Mouse (Mus musculus) cerebellum, postnatal 10 days (tissue): Measurements from ENCODE around the gene Pcif1.

Experiments used
- DNase-seq, 2 experiments: peaks; one replicate each; pipeline ENCODE4 v3.0.0; 2021; ENCODE audit warnings: mixed read lengths in 2 of 2

Gene Pcif1

DNA sequence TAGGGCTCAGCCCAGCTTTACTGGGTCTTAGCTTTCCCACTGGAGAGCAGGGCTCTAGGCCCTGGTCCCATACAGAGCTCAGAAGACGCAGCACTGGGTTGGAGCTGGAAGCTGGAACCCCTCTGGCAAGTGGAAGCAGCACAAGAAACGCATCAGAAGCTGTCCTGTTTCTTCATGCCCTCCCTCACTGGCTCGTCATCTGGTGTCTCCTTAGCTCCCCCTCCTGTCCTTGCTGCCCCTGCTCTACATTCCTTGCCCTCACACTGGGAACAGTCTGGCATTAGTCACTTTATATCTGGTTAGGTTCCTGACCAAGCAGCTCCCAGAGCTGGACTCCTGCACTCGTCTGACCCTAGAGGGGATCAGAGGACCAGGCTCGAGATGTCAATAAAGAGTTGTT lies 14.9 kb downstream of the Pcif1 start:
- peak; percentile 47 to 57 for DNase-seq

- peak in 1 of 2 experiments; percentile 37 for DNase-seq
Measured at GRCm38 (mm10) chr2:164894644-164895043, 15.5 kb downstream of the Pcif1 start.

DNA sequence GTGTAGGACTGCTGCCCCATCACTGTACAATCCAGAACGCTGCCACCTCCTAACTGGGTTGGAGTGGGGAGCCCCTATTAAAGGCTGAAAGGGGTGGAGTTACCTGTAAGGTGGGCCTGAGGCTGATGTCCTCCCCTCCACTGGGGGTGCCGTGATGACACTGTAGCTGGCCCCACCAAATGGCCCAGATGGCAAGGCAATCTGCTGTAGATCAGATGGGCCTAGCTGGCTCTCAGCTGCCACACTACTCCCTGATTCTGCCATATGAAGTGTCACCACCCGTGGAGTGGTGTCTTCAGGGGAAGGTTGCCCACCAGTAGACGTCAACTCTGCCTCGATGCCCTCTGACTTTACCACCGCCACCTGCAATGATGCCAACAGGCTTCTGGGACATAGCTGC lies 16.8 kb downstream of the Pcif1 start:
- peak; percentile 67 to 75 for DNase-seq

DNA sequence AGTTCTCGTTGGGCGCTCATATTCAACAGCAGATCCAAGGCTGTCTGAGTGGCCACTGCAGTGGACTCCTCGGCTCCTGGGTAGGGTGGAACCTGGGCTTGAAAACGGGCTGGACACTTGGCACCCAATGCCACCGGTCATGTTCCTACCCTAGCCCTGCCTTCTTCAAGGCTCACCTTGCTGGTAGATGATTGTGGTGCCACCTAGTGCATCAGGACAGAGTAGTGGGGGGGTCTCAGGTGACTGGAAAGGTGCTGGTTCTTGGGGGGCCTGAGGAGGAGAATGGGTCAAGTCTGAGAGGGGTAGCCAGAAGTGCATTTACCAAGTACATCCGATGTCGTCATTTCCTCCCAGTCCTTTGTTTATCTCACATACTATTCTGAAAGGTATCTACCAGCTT lies 18.9 kb downstream of the Pcif1 start:
- peak; percentile 42 to 43 for DNase-seq

DNA sequence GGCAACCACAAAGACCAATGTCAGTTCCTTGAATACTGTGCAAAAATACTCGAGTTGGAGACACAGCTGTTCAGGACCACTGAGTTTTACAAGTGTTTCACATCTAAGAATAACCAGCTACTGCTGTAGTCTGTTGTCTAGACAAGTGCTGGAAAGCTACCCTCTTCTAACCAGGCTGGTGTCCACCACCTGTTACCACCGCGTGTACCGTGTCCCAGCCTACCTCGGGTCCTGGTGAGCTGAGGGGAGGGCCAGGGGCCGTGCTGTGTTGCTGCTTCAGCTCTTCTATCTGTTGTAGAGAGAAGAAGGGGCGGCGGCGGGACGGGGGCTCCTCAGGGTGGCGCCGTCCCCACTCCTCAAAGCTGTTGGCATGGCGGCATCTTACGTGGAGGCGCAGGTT lies 19.9 kb downstream of the Pcif1 start:
- DNase-seq: no peak

DNA sequence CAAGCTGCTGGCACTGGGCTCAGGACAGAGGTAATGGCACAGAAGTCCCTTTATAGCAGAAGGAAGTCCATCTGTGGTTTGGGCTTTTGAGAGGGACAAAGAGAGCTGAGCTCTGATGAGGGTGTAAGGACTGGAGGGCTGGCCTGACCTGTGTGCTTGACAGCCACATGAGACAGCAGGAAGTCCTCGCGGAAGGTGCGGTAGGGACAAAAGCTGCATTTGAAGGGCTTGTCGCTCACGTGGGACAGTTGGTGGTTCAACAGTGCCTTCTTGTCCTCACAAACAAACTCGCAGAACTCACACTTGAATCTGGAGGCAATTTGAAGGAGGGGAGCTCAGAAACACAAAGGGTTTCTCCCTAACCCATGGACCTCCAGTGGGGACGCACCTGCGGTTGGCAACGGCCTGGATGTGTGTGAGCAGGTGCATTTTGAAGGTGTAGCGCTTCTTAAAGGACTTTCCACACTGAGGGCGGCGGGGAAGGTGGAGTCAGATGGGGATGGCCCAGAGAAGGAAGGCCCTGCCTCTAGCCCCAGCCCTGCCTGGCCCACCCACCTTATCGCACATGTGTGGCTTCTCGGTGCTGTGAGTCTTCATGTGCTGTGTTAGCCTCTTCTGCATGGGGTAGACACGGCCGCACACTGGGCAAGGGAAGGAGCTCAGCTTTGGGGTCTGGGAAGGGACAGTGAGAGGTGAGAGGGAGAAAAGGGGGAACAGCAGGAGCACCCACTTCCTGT lies 20.8 kb downstream of the Pcif1 start:
- no peak for DNase-seq

DNA sequence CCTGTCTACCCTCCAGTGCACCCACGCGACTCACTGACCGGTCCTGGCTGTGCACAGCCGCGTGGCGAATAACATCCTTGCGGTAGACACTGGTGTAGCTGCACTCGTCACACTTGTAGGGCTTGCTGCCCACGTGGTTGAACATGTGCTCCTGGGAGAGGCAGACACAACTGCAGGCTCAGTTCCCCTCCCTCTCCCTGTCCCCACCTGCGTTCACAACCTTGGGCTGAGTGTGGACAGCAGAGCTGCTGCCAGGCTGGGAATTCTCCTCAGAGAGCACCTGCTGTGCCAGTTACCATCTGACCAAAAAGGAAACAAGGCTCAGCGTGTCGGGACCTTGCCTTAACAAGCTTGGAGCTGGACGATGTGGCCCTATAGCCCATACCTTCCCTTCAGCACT lies 22.3 kb downstream of the Pcif1 start:
- no peak for DNase-seq

GRCm38 (mm10) chr2:164903496-164903895 lies 24.4 kb downstream of the Pcif1 start:
- DNase-seq: no peak

DNA sequence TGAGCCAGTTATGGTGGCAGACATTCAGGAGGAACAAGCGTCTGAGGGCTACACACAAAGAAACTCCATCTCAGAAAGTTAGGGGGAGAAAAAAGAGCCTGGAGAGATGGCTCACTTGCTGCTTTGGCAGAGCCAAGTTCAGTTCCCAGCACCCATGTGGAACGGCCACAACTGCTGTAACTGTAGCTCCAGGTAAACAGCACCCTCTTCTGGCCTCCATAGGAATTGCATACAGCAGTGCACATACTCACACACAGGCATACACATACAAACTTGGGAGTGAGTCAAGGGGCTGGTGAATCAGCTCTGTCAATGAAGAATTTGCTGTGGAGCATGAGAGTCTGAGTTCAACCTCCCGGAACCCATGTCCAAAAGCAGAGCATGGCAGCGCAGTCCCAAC lies 27.0 kb downstream of the Pcif1 start:
- no peak for DNase-seq

GRCm38 (mm10) chr2:164907511-164907910 lies 28.4 kb downstream of the Pcif1 start:
- DNase-seq: no peak

DNA sequence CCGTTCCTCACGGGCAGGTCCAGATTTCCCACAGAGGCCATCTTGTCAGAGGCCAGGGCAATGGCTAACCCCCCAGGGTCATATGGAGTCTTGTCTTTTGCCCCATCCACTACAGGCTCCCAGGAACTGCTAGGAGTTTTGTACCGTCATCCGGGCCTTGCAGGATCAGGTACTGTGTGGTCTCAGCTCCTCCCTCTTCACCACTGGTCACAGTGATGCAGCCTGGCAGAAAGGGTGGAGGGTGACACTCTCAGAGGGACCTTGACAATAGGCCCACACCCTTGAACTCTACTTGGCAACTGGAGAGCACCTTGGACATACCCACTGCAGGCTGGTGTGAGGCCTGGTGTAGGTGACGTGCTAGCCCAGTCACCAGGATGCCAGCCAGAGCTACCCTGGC lies 28.9 kb downstream of the Pcif1 start:
- no peak for DNase-seq

DNA sequence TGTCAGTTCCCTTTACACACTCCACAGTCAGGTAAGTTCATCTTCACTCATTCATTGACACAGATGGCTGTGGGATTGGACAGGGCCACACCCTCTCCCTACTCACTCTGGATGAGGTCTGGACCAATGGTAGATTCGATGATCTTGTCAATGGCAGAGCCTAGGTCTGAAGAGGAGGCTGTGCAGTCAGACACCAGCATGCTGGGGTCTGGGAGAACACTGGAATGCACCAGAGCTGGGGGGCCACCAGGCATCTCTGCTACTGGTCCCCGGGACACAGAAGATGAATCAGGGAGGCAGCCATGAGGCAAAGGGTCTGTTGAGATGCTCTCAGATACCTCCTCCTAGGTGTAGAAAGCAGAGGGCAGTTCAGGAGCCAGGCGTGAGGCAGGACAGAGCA lies 30.0 kb downstream of the Pcif1 start:
- DNase-seq: no peak

- peak; percentile 61 to 63 for DNase-seq
Measured at GRCm38 (mm10) chr2:164909542-164909941, 30.4 kb downstream of the Pcif1 start.

DNA sequence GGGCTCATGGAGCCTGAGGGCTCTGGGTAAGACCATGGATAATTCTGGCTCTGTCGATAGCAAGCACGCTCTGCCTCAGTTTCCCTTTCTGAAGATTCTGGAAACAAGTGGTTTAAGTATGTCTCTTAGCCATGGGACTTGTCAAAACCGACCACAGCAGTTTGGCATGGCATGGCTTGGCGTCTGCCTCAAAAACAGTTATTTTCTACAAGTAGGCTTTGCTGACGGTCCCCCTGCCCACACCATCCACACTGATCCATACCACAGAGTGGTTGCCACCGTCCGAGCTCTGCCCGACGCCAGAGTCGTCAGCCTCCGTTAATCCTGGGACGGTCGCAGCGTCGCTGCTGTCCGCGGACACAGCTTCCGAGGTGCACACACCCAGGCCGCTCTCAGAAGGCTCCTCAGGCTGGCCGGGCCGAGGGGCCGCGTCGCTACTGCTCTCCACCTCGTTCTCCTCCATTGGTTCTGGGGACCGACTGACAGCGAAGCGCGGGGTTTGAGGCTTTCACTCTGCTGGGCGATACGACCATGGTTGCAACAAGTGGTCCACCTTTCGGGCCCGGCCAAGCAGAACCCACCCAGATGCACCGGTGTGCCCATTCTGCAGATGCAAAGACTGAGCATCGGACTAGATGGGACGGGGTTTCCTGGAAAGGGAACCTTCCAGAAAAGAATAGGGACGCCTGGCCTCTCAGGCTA lies 31.4 kb downstream of the Pcif1 start:
- DNase-seq: peak in 1 of 2 experiments; percentile 58

DNA sequence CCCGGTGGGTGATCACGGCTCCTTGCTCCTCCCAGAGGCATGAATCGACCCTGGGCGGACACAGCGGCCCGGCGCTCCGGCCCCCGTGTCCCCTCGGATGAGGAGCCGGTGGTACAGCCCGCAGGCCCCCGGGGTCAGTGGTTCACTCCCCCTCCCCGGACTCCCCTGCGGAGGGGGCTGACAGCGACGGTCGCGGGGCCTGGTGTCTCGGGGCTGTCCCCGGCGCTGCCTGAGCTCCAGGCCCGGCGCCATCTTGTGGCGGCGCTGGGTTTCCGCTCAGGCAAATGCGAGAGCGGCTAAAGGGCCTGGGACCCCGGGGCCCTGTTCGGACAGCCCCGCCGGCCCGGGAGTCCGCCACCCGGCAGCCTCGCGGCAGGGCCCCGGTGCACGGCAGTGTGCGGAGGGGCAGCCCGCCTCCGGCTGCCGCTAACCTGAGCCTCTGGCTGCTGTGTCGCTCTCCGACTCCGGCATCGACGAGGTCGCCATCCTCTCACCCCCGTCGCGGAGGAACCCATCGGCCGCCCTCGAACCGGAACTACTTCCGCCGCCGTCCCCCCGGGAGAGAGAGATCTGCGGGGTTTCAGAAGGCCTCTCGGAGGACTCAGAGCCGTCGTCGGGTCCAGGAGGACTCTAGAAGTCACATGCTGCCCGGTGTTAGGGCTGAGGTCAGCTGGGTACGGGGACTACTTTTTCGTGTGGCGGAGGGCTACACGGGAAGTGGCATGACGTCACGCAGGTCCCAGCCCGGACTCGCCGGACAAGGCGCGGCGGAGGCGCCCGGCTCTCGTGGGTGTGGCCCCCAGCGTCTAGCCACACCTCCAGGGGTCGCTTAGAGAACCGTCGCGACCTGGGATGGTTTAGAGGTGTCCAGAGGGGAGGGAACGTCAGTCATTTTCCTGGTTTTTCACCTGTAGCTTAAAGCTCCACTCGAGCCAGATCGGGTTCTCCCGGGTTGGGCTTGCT lies 32.3 kb downstream of the Pcif1 start, which contains the start of gene Zfp335:
Gene Zfp335, minus strand, starts transcription at position 672 of the 963 bp plus-strand sequence.
- peak; percentile 96 to 98 for DNase-seq

GRCm38 (mm10) chr2:164912151-164912550 lies 33.0 kb downstream of the Pcif1 start:
- DNase-seq: no peak

DNA sequence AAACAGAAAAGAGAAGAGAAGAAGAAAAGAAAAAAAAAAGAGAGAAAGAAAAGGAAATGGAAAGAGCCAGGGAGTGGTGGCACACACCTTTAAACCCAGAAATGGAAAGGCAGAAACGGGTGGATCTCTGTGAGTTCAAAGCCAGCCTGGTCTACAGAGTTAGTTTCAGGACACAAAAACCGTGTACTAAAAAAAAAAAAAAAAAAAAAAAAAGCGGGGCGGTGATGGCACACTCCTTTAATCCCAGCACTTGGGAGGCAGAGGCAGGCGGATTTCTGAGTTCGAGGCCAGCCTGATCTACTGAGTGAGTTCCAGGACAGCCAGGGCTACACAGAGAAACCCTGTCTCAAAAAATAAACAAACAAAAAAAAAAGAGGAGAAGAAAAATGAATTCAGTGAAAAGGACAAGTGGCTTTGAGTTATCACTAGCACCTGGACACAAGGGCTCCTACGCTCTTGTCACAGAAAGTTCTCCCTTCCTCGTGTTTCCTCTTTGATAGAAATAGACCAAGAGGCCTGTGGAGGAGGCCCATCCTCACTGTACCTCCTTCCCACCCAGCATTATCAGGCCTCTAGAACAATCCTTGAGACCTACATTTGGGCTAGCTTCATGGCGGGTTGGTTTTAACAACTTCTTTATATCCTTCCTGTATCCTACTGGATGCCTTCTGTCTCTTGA lies 33.8 kb downstream of the Pcif1 start:
- no peak for DNase-seq

DNA sequence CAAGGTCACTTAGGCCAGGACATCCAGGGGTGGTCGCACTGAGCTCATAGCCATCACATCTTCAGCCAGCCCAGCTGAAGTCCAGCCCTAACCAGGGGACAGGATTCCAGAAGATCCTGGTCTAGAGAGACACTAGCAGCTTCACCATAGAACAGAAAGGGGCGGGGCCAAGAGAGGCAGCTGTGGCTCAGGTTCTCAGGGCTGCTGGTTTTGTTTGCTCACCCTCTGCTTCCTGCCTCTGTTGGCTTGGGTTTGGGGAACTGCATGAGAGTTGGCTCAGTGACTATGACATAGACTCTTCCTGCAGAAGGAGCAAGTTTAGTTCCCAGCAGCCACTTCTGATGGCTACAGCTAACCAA lies 34.3 kb downstream of the Pcif1 start:
- DNase-seq: no peak

- no peak for DNase-seq
Measured at GRCm38 (mm10) chr2:164916820-164917219, 37.7 kb downstream of the Pcif1 start.

GRCm38 (mm10) chr2:164917371-164917770 lies 38.3 kb downstream of the Pcif1 start:
- no peak for DNase-seq

DNA sequence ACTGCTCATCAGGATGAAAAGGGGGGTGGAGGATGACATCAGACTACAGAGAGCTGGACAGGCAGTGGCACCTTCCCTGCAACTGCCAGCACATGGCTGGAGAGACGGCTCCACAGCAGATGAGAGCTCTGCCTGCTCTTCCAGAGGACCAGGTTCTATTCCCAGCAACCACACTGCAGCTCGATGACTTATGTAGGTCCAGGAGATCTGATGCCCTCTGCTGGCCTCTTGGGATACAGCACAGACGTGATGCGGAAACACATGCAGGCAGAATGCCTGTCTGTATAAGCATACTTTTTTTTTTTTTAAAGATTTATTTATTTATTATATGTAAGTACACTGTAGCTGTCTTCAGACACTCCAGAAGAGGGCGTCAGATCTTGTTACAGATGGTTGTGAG lies 39.2 kb downstream of the Pcif1 start:
- peak; percentile 48 to 50 for DNase-seq

DNA sequence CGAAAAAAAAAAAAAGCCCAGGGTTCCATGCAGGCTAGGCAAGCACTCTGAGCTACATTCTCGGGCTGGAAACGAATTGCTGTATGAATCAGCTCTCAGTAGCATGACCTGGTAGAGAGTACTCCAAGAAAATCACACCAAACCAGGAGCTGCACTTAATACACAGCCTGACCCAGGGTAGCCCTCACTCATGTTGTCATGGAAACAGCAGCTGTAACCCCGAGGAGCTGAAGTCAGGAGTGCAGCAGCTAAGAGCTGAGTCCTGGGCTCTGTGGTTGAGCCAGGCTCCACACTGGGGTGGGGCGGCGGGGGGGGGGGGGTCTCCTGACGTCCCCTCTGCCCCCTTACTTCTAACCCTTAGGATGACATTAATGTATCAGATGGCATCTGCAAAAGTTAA lies 42.9 kb downstream of the Pcif1 start:
- no peak for DNase-seq

GRCm38 (mm10) chr2:164923291-164923690 lies 44.2 kb downstream of the Pcif1 start:
- DNase-seq: no peak
